Mouse (Mus musculus) cerebellum, adult 2 months (tissue): ENCODE results near the gene 9130230L23Rik.

ENCODE experiments used
- CTCF ChIP-seq: fragments of 200-500 bp; IDR thresholded peaks from 2 replicates; pipeline ENCODE4 v1.5.1; 2011; ENCODE audit warnings: low read depth, mild to moderate bottlenecking, control low read depth, low read length, moderate library complexity, borderline replicate concordance; ENCODE audit not compliant: insufficient read depth
- POLR2A ChIP-seq: fragments of 200-500 bp; IDR thresholded peaks from 2 replicates; pipeline ENCODE4 v1.6.1; 2011; ENCODE audit warnings: low read length, control low read depth, borderline replicate concordance; ENCODE audit not compliant: insufficient read depth

DNA sequence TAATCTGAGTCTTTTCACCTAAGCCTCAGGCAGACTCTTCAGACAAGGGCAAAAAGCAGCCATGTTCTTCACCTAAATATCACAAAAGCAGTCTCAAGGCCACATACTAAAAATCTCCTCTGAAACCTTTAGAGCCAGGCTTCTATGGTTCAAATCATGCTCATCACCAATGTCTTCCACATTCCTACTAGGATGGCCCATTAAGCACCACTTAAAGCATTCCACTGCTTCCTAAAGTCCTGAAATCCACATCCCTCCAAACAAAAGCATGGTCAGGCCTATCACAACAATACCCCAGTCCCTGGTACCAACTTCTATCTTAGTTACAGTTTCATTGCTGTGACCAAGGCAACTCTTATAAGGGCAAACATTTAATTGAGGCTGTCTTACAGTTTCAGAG lies 6.3 kb downstream of the 9130230L23Rik start:
- TF ChIP-seq CTCF (no peak), POLR2A (no peak)
